Mouse (Mus musculus) MEL (cell line): ENCODE measurements around the gene Gm26566.

ENCODE experiments used
- BHLHE40 ChIP-seq: IDR thresholded peaks from 2 replicates; pipeline ENCODE4 v1.6.1; 2012; ENCODE audit warnings: low read depth, mild to moderate bottlenecking, inconsistent platforms, low read length, improper control_type of control experiment, borderline replicate concordance
- CTCF ChIP-seq, 3 experiments: IDR thresholded peaks in 2 of 3; conservative IDR thresholded peaks in 1 of 3; 2 replicates each; pipeline ENCODE4 v1.5.1; 2011 to 2012; ENCODE audit warnings: low read length in 3 of 3, low read depth in 2 of 3, mild to moderate bottlenecking in 2 of 3, improper control_type of control experiment in 1 of 3, inconsistent platforms in 1 of 3, mixed read lengths in 1 of 3, moderate library complexity in 1 of 3; ENCODE audit not compliant: control insufficient read depth in 1 of 3, insufficient read depth in 1 of 3, poor library complexity in 1 of 3, severe bottlenecking in 1 of 3
- E2F4 ChIP-seq: IDR thresholded peaks from 2 replicates; pipeline ENCODE4 v1.6.1; 2011; ENCODE audit warnings: low read depth, low read length, improper control_type of control experiment, borderline replicate concordance
- ETS1 ChIP-seq: IDR thresholded peaks from 2 replicates; pipeline ENCODE4 v1.6.1; 2012; ENCODE audit warnings: low read depth, mild to moderate bottlenecking, inconsistent platforms, low read length, improper control_type of control experiment, moderate library complexity
- KAT2A ChIP-seq: conservative IDR thresholded peaks from 2 replicates; pipeline ENCODE4 v1.6.1; 2012; ENCODE audit warnings: low read depth, low read length, improper control_type of control experiment, inconsistent platforms
- POLR2A ChIP-seq, 2 experiments: IDR thresholded peaks; 2 replicates each; pipeline ENCODE4 v1.6.1; 2011 to 2012; ENCODE audit warnings: low read length in 2 of 2, mild to moderate bottlenecking in 2 of 2, control low read depth in 1 of 2, improper control_type of control experiment in 1 of 2, low read depth in 1 of 2, moderate library complexity in 1 of 2; ENCODE audit not compliant: control insufficient read depth in 1 of 2, insufficient read depth in 1 of 2, poor library complexity in 1 of 2
- RCOR1 ChIP-seq: IDR thresholded peaks from 2 replicates; pipeline ENCODE4 v1.6.1; 2012; ENCODE audit warnings: low read depth, mild to moderate bottlenecking, inconsistent platforms, low read length, improper control_type of control experiment
- ZC3H11A ChIP-seq: IDR thresholded peaks from 2 replicates; pipeline ENCODE4 v1.6.1; 2012; ENCODE audit warnings: low read depth, mild to moderate bottlenecking, inconsistent platforms, low read length, improper control_type of control experiment

DNA sequence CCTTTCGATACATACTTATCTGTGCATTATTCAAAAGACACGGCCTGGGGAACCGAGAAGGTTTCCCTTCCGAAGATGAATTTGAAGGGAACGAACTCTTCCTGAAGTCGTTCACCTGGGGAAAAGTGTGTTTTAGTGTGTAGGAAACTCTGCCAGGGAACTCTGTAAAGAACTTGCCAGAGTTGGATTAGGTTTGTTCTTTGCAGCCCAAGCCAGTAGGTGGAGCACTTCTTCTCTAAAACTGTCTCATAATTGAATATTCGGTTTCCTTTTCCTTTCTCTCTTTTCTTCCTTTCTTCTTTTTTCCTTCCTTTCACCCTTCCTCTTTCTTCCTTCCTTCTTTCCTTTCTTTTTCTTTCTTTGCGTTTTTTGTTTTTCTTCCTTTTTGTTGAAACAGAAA, 41.2 kb upstream of the Gm26566 start:
- TF ChIP-seq BHLHE40 (no peak), CTCF (IDR thresholded peaks at IDR 0.05 in 2 of 3, conservative IDR thresholded peaks at IDR 0.05 in 1 of 3; ENCODE audit: control insufficient read depth in 1 of 3, insufficient read depth in 1 of 3, low read depth in 2 of 3, low read length in 3 of 3, poor library complexity in 1 of 3, severe bottlenecking in 1 of 3) (peak; percentile 24 to 76 (median 52); a peak in 5 of 6 replicates), RCOR1 (no peak), ZC3H11A (peak; percentile 50), POLR2A (IDR thresholded peaks at IDR 0.05; ENCODE audit: control insufficient read depth in 1 of 2, insufficient read depth in 1 of 2, low read depth in 1 of 2, low read length in 2 of 2, poor library complexity in 1 of 2) (no peak), KAT2A (no peak), ETS1 (no peak), E2F4 (no peak)
